Mouse (Mus musculus) natural killer cell, adult 2 months (primary cell): Measurements from ENCODE around the gene Dnah7c.
"Not testable (repeated sequence)": the region's sequence is repeated elsewhere in the genome, so short reads cannot be mapped to it uniquely, and the experiment has no call there.

Experiments
- DNase-seq, 2 experiments: peaks; one replicate each; pipeline ENCODE4 v3.0.0; 2022; ENCODE audit warnings: low spot score in 2 of 2

Gene Dnah7c

DNA sequence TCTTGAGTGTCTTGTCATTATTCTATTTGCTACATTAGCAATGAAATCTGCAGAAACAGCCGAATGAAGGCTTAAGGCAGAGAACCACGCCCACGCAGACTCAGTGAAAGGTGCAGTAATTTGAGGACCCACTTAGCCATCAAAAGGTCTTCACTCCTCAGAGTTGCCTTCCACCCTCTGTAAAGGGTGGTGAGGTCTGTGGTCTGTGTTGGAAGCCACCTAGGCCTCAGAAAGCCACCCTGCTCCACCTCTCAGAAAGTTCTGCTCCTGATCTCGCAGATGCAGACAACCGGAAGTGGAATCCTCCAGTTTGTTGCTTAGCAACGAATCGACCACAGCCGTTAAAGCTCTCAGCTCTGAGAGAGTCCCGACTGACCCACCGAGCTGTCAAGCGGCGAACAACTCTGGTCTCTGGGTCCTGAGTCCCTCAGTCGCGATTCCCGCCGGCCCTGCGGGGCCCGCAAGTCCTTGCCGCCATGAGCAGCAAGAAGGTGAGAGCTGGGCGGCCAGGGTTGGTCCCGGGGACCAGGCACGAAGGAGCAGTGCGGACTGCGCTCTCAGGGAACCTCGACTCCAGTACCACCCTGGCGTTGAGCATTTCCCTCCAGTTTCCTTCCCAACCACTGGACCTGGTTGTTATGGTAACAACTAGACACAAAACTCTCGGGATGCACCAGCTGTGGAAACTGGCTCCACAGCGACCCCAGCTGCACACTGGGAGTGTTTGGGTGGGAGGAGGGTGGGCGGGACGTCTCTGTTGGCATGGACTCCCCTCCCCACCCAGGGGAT, at the start of gene Dnah7c:
Gene Dnah7c (plus strand): TSS at position 456 of the 789 bp plus-strand sequence.
- no peak for DNase-seq

DNA sequence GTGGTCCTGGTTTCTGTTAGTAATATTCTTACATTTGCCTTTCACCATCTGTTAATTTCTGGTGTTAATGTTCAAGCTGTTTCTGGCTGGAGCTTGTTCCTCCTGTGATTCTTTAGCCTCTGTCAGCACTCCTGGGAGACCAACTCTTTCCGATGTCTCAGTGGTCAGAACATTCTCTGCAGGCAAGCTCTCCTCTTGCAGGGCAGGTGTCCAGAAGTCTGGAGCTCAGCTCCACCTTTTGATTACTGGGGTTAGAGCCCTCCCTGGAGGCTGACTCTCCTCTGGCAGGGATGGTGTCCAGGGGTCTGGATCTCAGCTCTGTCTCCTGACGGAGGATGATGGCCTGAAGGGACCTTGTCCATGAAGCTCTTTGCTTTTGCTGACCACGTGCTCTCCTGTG, 44.8 kb upstream of the Dnah7c start:
- not testable (repeated sequence) for DNase-seq

DNA sequence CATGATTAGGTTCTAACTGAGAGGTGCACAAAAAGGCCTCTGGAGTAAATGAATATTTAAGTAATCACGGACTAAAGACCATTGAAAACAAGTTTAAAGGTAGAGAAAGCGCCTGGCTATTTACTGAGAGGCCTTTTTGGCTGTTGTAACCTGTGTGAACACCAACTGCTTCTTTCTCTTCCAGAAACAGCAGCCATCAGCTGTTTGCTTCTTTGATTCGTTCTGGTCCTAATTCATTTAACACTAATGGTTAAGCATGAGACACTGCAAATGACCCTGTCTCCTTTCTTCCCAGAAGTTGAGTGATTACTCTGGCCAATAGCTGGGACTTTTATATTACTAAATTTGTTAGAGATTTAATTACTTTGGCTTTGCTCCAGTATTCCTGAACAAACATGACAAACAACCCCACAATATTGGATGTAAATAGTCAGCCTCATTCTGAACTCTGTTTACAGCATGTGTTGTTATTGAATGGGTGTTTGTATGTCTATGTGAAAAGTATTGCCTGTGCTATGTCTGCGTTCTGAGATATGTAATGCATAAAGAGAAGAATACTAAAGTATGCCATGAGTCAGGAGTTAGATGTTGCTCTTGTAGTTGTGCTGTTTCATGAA, 30.6 kb upstream of the Dnah7c start:
- DNase-seq, result not testable (repeated sequence)

DNA sequence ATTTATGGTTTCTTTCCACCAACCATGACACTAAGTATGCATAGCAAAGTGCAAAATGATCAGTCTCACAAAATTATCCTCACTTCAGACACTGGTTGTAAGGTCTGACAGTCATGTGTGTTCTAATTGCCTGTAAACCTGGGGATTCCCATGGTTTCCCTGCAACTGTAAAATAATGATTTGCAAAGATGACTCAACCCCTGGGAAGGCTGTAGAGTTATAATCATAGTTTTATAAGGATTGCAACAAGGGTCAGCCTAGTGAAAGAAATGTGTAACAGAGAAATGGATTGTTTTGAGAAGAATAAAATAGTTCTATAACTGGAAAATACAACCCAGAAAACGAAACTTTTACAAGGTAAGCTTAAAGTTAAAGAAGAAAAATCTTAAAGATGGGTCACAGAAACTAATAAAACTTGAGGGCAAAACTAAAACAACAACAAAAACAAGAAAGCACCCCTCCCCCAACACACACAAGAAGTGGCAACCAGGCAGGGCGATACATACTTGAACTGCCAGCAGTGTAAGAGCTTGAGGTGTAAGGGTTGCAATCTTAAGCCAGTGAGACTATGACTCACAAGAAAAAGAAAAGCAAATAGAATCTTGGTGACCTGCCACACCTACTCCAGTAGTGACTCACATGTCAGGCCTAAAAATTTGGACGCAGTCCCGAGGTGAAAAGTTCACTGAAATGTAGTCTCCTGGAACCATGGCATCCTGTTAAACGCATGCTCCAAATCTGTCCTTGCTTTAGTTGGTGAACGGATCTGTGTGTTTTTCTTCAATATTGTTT, 16.9 kb upstream of the Dnah7c start:
- DNase-seq, result no peak

DNA sequence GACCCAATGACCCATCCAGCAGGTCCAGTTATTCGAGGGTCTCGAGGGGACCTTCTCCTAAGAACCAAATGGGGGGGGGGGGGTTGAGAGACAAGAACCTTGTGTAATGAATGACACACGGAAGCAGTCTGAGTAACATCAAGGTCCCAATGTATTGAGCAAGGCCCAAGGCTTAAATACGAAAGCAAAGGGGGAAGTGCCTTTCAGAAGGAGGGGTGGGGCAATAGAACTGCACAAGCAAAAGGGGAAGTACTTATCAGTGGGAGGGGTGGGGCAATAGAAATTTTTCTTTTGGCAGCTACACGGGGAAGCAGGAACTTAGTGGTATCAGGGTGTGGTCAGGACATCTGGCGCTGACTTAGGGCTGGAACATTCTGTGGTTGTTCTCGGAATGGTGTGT, 10.6 kb upstream of the Dnah7c start:
- DNase-seq, result not testable (repeated sequence)

DNA sequence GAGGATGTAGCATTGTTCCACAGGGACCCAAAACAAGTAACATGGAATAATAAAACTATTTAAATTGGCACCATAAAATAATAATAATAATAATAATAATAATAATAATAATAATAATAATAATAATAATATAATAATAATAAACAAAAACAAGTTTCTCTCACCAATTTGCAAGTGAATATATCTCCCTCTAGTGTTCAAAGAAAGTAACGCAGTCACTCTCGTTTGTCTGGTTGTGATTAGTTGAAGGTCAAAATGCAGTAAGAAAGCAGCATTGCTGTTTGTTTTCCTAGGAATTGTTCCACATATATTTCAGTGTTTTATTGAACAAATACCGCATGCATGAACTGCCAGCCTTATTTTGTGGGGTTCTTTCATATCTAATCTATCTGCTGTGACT, 8.4 kb upstream of the Dnah7c start:
- DNase-seq, result not testable (repeated sequence)

DNA sequence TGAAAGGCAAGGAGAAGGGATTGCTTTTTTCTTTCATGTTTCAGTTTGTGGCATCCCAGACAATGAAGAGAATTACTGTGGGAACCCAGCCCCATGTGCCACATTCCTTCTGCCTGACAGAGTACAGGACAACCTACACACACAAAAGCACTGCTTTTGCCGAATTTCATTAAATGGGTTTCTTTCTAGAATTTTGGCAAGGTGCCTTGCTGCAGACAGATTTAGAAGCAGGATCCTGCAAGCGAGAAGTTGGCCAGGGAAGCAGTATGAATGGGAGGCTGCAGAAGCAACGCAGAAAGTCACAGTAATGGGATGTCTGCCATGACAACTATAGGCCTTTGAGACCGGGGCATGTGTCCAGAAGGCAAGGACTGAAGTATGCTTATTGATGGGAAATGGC, 6.4 kb upstream of the Dnah7c start:
- not testable (repeated sequence) for DNase-seq

DNA sequence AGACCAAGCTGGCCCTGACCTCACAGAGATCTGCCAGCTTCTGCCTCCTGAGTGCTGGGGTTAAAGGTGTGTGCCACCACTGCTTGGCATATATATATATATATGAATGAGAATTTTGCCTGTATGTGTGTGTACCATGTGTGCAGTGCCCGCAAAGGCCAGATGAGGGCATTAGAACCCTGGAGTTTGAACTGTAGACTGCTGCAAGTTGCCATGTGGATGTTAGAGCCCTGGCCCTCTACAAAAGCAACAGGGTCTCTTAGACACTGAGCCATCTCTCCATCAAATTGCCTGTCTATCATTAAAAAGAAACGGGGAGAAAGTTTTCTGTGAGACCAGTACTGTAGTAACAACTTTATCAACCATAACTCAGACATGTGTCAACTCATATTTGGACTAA, 3.0 kb downstream of the Dnah7c start:
- DNase-seq, result no peak

DNA sequence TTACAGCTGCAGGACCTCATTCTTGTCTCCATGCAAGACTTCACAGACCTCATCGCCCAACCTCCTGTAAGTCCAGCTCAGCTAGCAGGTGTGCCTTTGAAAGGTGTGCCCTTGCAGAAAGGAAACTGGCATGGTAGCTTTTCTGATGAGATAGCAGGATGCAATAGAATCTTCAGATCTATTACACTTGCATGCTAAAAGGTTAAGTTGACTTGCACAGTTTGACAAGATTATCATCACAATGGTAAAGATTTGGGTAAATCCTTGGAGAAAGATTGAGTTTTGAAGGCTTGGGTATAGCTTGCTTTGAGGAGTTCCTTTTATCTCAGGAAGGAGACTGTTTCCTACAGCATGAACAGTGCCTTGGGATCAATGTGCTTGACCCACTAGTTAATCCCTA, 89.3 kb downstream of the Dnah7c start:
- not testable (repeated sequence) for DNase-seq

DNA sequence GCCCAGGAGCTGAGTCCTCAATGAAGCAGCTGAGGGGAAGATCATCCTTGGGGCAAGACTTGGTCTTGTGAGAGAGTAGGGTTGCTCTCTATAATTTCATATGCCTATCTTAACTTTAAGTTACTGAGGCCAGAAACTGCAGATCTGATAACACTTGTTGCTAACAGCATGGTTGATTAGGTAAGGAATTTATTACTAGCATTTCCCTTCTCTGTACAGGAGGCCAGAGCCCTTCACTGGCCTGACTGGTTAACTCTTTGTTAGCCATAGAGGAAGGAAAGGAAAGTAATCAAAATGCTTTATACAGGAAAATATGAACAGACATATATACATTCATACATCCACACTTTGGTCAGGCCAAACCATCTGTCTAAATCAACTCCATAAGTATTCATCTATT, 95.6 kb downstream of the Dnah7c start:
- no peak for DNase-seq

DNA sequence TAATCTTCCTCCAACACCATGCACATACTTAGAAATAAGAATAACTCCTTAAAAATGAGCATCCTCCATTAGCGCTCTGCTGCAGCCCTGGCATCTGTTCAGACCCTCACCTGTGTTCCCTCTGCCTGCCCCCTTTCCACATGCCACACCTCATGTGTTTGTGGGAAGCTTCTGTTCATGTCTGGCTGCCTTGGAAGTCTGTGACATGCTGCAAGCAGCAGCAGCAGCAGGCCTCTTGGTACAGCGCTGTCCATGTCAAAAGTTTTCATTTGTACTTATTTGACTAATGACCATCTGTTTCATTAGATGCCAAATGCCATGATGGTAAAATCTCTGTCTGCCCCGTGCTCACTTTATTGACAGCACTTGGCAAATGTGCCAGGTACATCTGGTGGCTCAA, 101.1 kb downstream of the Dnah7c start:
- not testable (repeated sequence) for DNase-seq

DNA sequence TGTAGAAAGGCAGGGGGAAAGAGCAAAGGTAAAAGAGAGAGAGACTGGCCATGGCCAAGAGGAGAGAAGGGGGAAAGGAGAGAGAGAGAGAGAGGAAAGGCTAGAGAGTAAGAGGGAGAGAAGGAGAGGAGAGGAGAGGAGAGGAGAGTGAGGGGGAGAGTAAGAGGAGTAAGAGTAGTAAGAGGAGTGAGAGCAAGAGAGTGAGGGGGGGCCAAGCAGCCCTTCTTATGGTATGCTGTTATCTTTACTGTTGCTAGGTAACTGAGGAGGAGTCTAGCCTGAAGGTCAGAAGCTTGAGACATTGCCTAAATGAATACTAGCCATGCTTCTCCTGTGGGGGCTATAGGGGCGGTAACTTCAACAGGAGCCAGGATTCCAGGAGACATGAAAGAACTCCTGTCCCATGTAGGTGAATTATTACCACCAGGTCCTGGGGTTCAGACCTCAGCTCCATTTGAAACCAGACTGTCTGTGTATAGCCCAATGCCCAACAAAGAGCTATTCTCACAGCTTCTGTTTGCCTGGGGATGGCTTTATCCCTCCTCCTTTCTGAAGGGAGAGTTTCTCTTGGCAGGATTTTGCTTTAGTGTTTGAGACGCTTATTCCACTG, 119.5 kb downstream of the Dnah7c start:
- DNase-seq, result no peak

DNA sequence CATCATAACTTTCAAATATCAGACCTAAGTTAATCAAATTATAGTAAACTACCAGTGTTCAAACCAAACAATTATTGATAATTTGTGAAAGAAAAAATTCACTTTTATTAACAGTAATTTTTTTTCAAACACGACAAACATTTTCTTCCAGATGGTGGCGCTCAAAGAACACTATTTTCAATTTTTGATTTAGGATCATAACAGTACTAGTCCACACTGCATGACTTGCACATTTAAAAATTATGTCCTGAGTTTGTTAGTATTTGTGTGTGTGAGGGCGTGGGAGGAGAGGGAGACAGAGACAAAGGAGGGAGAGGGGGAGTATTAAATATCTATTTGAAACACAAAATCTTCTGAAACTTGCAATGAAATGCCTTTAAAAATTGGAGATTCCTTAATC, 155.0 kb downstream of the Dnah7c start:
- no peak for DNase-seq

DNA sequence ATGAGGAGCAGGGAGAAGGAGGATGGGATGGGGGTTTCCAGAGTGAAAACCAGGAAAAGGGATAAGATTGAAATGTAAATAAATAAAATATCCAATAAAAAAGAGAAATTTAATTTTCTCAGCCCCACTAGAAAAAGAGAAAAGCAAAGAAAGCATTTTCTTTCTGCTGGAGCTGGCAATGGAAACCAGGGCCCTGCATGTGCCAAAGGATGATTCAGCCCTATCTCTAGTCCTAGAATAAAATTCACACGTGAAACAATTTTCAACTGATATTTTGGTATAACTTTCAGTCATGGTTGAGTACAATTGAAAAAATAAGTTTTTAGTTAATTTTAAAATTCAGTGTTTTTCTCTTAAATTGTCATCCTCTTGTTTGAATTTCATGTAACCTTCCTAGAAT, 168.4 kb downstream of the Dnah7c start:
- DNase-seq, result not testable (repeated sequence)

DNA sequence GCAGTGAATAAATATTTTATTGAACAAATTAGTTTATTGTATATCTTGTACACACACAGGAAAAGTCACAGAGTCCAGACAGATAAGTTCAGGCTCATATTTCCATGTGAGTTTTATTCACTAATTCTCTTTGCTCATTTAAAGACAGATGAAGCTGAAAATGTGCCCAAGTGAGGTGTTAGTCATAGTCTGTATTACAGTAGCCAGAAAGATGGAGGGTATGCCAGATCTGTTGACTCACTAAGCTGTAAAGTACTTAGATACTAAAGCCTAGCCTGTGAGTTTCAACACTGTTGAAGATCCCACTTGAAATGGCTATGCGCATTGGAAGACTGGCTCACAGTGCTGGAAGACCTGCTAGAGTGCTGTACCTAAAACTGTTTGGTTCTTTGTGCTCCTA, 171.0 kb downstream of the Dnah7c start:
- DNase-seq, result not testable (repeated sequence)

DNA sequence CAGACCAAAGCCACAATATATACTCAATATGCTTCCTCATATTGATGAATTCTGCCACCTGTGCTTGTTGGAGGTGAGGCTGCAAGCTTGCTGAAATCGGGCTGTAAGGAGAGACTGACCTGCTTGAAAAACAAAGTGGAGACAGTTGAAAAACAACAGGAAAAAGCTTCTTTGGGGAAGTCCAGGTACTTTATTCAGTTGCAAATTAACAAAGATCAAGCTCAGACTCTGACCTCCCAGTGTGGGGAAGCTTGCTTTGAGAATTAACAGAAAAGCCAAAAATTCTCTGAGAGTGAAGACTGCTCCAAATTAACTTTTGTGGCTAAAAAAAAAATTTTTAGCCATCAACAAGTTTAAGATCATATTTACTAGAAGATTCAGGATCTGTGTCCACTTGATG, 194.9 kb downstream of the Dnah7c start:
- DNase-seq, result no peak

DNA sequence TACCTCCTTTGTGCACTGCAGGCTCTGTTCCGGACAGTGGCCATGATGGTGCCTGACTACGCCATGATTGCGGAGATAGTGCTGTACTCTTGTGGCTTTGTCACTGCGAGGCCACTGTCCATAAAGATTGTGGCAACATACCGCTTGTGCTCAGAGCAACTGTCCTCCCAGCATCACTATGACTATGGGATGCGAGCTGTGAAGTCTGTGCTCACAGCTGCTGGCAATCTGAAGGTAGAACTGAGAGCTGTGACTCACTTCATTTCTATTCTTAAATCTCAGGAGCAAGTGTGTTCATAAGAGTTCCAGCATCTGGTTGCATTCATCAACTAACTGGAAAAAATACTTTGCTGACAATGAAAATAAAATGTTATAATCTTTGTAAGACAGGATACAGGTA, 200.5 kb downstream of the Dnah7c start:
- DNase-seq, result not testable (repeated sequence)

DNA sequence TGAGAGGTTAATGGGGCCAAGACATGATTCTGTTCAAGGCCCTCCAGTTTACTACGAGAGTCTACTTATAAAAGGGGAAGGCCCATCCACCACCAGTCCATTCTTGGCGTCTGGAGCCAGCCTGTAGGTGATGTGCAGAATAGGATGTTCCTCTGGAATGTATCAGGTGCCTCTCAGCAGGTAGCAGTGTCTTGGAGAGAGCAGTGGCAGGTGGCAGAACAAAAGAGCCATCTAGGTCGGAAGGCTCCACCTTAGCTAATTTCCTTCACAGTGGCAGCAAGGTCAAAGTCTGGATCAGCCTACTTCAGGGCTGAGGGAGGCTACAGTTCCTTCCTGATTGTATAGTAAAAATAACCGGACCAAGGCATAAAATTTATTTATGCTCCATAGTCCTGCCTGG, 224.4 kb downstream of the Dnah7c start:
- not testable (repeated sequence) for DNase-seq

DNA sequence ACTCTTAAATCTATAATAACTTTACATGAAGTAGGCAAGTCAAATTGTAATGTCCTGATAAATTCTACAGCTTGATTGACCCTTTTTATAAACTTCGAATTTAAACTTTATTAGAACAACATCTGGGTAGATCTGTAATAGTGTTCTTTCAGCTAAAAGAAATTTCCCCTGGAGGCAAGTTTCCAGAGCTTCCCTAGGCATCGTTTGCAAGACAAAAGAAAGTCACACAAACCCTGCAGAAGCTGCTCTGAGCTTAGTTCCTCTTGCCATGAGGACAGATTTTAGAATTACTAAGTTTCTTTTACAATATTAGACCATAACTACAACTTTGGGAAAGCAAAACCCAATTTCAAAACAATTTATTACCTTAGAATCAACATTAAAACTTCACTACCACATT, 227.3 kb downstream of the Dnah7c start:
- DNase-seq, result not testable (repeated sequence)

DNA sequence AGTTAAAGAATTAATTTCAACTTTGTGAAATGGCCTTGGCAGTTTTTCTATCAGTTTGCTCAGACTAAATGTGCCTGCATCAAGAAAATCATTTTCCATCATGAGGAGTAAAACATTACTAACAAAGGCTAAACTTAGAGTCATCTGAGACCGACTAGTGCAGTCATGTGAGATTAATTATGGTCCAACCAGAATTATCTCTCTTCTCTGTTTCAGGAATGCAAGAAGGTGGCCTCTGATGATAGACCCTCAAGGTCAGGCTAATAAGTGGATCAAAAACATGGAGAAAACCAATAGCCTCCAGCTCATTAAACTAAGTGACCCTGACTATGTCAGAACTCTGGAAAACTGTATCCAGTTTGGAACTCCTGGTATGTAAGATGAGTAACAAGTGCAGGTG, 299.4 kb downstream of the Dnah7c start:
- not testable (repeated sequence) for DNase-seq

DNA sequence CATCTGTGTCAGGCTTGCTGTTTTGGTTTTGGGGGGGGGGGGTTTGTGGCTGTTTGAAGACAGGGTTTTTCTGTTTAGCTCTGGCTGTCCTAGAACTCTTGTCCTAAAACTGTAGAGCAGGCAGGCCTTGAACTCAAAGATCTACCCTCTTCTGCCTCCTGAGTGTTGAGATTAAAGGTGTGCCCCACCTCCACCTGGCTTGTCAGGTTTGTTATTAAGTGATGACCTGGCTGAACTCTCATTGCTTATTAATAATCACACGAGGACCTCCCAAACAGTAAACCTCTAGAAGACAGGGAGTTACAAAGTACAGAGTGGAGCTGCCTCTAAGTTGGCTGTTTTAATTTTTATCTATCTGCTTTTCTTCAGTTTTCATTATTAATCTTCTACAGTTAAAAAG, 299.9 kb downstream of the Dnah7c start:
- no peak for DNase-seq

DNA sequence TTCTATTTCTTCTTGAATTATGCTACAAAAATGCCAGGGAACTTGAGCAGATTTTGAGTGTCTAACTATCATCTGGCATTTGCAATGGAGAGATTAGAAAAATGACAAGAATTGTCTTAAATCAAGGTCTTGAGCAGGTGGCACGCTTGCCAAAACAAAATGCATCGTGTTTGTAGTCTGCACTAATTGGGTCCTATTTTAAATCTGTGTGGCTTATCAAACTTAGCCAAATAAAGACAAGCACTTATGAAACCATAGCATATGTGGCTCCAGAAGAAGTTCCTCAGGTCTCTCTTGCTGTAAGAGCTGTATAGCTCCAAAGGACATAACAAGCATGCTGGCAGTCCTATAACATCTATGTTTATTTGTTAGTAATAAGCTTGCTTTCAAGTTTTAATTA, 300.3 kb downstream of the Dnah7c start:
- DNase-seq, result not testable (repeated sequence)
